Mouse (Mus musculus) NIH3T3 (cell line): ENCODE results near the gene Mmp13.
A peak's percentile ranks its signal among the peaks of the same experiment; 100 is the strongest.
"Not testable (repeated sequence)": the region's sequence is repeated elsewhere in the genome, so short reads cannot be mapped to it uniquely, and the experiment has no call there.

ENCODE experiments used
- DNase-seq: peaks from one replicate; pipeline ENCODE4 v3.0.0-alpha.2; 2012; ENCODE audit warnings: low read depth

The Mmp13 gene

GRCm38 (mm10) chr9:7272214-7272613 is at the start of gene Mmp13:
Gene Mmp13 (plus strand): TSS chr9:7272514.
- peak; percentile 7 for DNase-seq

GRCm38 (mm10) chr9:7238619-7239018 is 33.7 kb upstream of the Mmp13 start:
- DNase-seq: no peak

GRCm38 (mm10) chr9:7239967-7240366 is 32.3 kb upstream of the Mmp13 start:
- DNase-seq: no peak

- no peak for DNase-seq
Measured at GRCm38 (mm10) chr9:7252797-7253654, 19.3 kb upstream of the Mmp13 start.

- DNase-seq: no peak
Measured at GRCm38 (mm10) chr9:7261667-7262066, 10.6 kb upstream of the Mmp13 start.

- peak; percentile 6 for DNase-seq
Measured at GRCm38 (mm10) chr9:7270071-7270470, 2.2 kb upstream of the Mmp13 start.

GRCm38 (mm10) chr9:7282565-7283302 is 10.4 kb downstream of the Mmp13 start:
- DNase-seq: no peak

GRCm38 (mm10) chr9:7283303-7283684 is 11.0 kb downstream of the Mmp13 start:
- DNase-seq: not testable (repeated sequence)

GRCm38 (mm10) chr9:7289501-7289900 is 17.2 kb downstream of the Mmp13 start:
- DNase-seq: no peak

- no peak for DNase-seq
Measured at GRCm38 (mm10) chr9:7289901-7290300, 17.6 kb downstream of the Mmp13 start.

- DNase-seq: peak; percentile 2
Measured at GRCm38 (mm10) chr9:7292132-7292531, 19.8 kb downstream of the Mmp13 start.

GRCm38 (mm10) chr9:7331847-7332246 is 59.5 kb downstream of the Mmp13 start:
- DNase-seq: no peak
